Mouse (Mus musculus) heart, postnatal 10 days (tissue): ENCODE data around the gene Ercc1. TPM values are rescaled to one million over a fixed set of nuclear protein-coding genes. Genes with fewer than 3 reads are reported as not detected.

Experiments used
- DNase-seq, 2 experiments: peaks; one replicate each; pipeline ENCODE4 v3.0.0; 2021
- intact Hi-C: fragments of 180-260 bp; cut with DNase I; formaldehyde crosslinking; loops from one replicate; pipeline ENCODE4 v1.15.1; 2025
- microRNA-seq, 2 experiments: library from miRNA; unstranded; fragments of <30 nt; microRNA quantifications; one replicate each; pipeline ENCODE4 v1.2.0; 2022
- total RNA-seq, 2 experiments: library from RNA; stranded (reverse); gene quantifications; 2 replicates each; pipeline ENCODE4 v1.2.3; 2021

The Ercc1 gene
- total RNA-seq, 2 experiments from 2014 or later, result 40.1 to 43.2 TPM

GRCm38 (mm10) chr7:19404476-19404875 is 59.9 kb downstream of the Ercc1 start, which contains the start of gene Ckm:
TSS of gene Ckm (plus strand) at chr7:19404776.
- DNase-seq, result no peak
- intact Hi-C loops, result loop anchor here (2.0 kb wide), 1 partner anchor 214 kb away; no protein-coding TSS in a partner anchor

- intact Hi-C loops, result loop anchor here (2.0 kb wide), 1 partner anchor 213 kb away; no protein-coding TSS in a partner anchor
- DNase-seq, result peak; percentile 83 to 93
Observed at GRCm38 (mm10) chr7:19405417-19405816, 60.8 kb downstream of the Ercc1 start.

Small RNA genes within 50 kb of the gene (microRNA-seq; reads per million reads assigned to microRNA genes)
- 0 reads per million in 2 experiments for gene Mir343

Other genes with a start within 250 kb of the Ercc1 start
- gene Gm4969, start 226.4 kb upstream of the Ercc1 start, total RNA-seq, result under 1 TPM; 0.07 to 0.19 TPM
- gene Fbxo46, start 224.9 kb upstream of the Ercc1 start, total RNA-seq, result 1 to 10 TPM; 5.5 to 7.6 TPM
- 1 to 10 TPM; 6.4 to 8.2 TPM for gene Qpctl, start 195.5 kb upstream of the Ercc1 start, total RNA-seq
- gene Snrpd2, start 195.1 kb upstream of the Ercc1 start, total RNA-seq, result 10 to 100 TPM; 77.1 to 81.0 TPM
- under 1 TPM; 0.50 to 0.69 TPM for gene Gipr, start 178.7 kb upstream of the Ercc1 start, total RNA-seq
- 10 to 100 TPM; 47.8 to 56.5 TPM for gene Eml2, start 168.4 kb upstream of the Ercc1 start, total RNA-seq
- 10 to 100 TPM; 11.4 to 11.8 TPM for gene Gpr4, start 132.2 kb upstream of the Ercc1 start, total RNA-seq
- 10 to 100 TPM; 53.4 to 57.7 TPM for gene Opa3, start 116.4 kb upstream of the Ercc1 start, total RNA-seq
- 10 to 100 TPM; 84.0 to 98.6 TPM for gene Vasp, start 73.0 kb upstream of the Ercc1 start, total RNA-seq
- gene Ppm1n, start 64.7 kb upstream of the Ercc1 start, total RNA-seq, result under 1 TPM in 1 of 2 experiments, not detected in 1; 0.67 TPM
- gene Rtn2, start 62.2 kb upstream of the Ercc1 start, total RNA-seq, result 10 to 100 TPM; 67.9 to 82.8 TPM
- gene Fosb, start 34.7 kb upstream of the Ercc1 start, total RNA-seq, result under 1 TPM; 0.48 to 0.60 TPM
- gene Cd3eap, start 14.7 kb downstream of the Ercc1 start, total RNA-seq, result 10 to 100 TPM in 1 of 2 experiments, 1 to 10 TPM in 1; 8.2 to 11.0 TPM
- 10 to 100 TPM; 23.1 to 40.1 TPM for gene Ppp1r13l, start 15.0 kb downstream of the Ercc1 start, total RNA-seq
- 10 to 100 TPM; 10.3 to 12.3 TPM for gene Ercc2, start 37.2 kb downstream of the Ercc1 start, total RNA-seq
- gene Klc3, start 59.3 kb downstream of the Ercc1 start, total RNA-seq, result under 1 TPM; 0.26 to 0.55 TPM
- gene Ckm, start 60.0 kb downstream of the Ercc1 start, total RNA-seq, result 1,000 to 10,000 TPM; 3,255 to 3,362 TPM
- gene Mark4, start 114.0 kb downstream of the Ercc1 start, total RNA-seq, result 10 to 100 TPM; 26.6 to 26.8 TPM
- 1 to 10 TPM in 1 of 2 experiments, under 1 TPM in 1; 0.81 to 1.0 TPM for gene Exoc3l2, start 118.6 kb downstream of the Ercc1 start, total RNA-seq
- 1 to 10 TPM; 2.3 to 3.2 TPM for gene Bloc1s3, start 163.6 kb downstream of the Ercc1 start, total RNA-seq
- 10 to 100 TPM; 43.1 to 53.1 TPM for gene Trappc6a, start 163.6 kb downstream of the Ercc1 start, total RNA-seq
- not detected for gene Nkpd1, start 173.1 kb downstream of the Ercc1 start, total RNA-seq
- gene Ppp1r37, start 218.3 kb downstream of the Ercc1 start, total RNA-seq, result 10 to 100 TPM; 43.1 to 46.2 TPM
- not detected for gene Zfp296, start 232.5 kb downstream of the Ercc1 start, total RNA-seq
- gene Gemin7, start 232.8 kb downstream of the Ercc1 start, total RNA-seq, result 10 to 100 TPM; 54.5 to 58.0 TPM